Mouse (Mus musculus): ENCODE measurements around the gene Chkb. TPM values are rescaled to one million over a fixed set of nuclear protein-coding genes. Genes with fewer than 3 reads are reported as not detected.

The Chkb gene
- polyA plus RNA-seq, 1 experiment from 2014 or later, result 71.2 TPM

DNA sequence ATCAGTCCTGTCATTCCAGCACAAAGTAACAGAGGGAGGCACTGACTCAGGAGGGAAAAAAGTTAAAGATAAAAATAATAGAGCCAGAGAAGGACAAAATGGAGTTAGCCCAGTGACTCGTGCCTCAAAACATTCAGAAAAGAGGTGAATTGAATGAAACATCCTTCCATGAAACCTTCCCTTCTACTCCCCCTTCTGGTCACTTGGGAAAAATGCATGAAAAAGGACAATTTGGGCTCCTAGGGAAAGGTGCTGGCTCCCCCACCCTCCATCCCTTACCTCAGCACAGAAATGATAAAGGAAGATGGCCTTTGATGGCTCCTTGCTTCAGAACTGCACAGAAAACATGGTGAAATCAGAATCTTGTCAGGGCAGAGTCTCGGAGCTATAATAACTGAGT, 38.9 kb upstream of the Chkb start:
- peak; percentile 51 for DNase-seq (ENCODE audit: low spot score)
- H3K4me3 ChIP-seq (ENCODE audit: low read depth, low read length), result no peak overlapping the region
- no peak overlapping the region for H3K9ac ChIP-seq (replicated peaks; ENCODE audit: low read depth)
- H3K9me3 ChIP-seq (ENCODE audit: low read length), result no peaks in the 10 kb centered on the region
- no peaks in the 10 kb centered on the region for H3K36me3 ChIP-seq (ENCODE audit: insufficient read depth, low read length)
- H3K4me2 ChIP-seq (replicated peaks; ENCODE audit: low read depth, low read length), result no peak overlapping the region
- no peak for TF ChIP-seq EP300 (IDR thresholded peaks at IDR 0.05)
- TF ChIP-seq CTCF (IDR thresholded peaks at IDR 0.05), result peak; percentile 77
- H3K27me3 ChIP-seq (replicated peaks; ENCODE audit: insufficient read depth, low read length), result no peaks in the 10 kb centered on the region
- no peak overlapping the region for H3K27ac ChIP-seq (ENCODE audit: low read length)
- no peaks in the 10 kb centered on the region for H3K4me1 ChIP-seq (ENCODE audit: insufficient read depth, low read depth, low read length)
- ATAC-seq, result no peak
- 20% methylated on average over 2 of the region's 2 CpGs for WGBS

DNA sequence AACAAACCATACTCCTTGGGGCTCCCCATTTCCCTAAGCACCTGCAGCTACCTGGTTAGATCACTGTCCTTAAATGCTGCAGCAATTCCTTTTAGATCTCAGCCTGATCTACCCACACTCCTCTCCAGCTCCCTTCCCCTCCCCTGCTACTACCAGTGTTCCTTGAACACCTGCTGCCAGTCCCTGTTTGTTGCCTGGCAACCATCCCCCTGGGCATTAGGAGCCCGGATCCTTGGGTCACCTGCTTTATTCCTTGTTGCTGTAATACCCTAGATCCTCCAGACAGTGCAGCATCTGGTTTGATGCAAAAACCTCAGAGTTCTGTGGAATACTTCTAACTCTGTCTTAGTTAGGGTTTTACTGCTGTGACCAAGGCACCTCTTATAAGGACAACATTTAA, 35.3 kb upstream of the Chkb start:
- 8% methylated on average over 1 of the region's 1 CpGs for WGBS
- no peak overlapping the region for H3K9ac ChIP-seq (replicated peaks; ENCODE audit: low read depth)
- TF ChIP-seq EP300 (IDR thresholded peaks at IDR 0.05), result no peak
- TF ChIP-seq CTCF (IDR thresholded peaks at IDR 0.05), result no peak
- H3K4me2 ChIP-seq (replicated peaks; ENCODE audit: low read depth, low read length), result no peak overlapping the region
- no peaks in the 10 kb centered on the region for H3K4me1 ChIP-seq (ENCODE audit: insufficient read depth, low read depth, low read length)
- no peak overlapping the region for H3K27ac ChIP-seq (ENCODE audit: low read length)
- no peak overlapping the region for H3K4me3 ChIP-seq (ENCODE audit: low read depth, low read length)
- H3K36me3 ChIP-seq (ENCODE audit: insufficient read depth, low read length), result no peaks in the 10 kb centered on the region
- H3K27me3 ChIP-seq (replicated peaks; ENCODE audit: insufficient read depth, low read length), result no peaks in the 10 kb centered on the region
- DNase-seq (ENCODE audit: low spot score) (no peak), ATAC-seq (no peak)
- no peaks in the 10 kb centered on the region for H3K9me3 ChIP-seq (ENCODE audit: low read length)

DNA sequence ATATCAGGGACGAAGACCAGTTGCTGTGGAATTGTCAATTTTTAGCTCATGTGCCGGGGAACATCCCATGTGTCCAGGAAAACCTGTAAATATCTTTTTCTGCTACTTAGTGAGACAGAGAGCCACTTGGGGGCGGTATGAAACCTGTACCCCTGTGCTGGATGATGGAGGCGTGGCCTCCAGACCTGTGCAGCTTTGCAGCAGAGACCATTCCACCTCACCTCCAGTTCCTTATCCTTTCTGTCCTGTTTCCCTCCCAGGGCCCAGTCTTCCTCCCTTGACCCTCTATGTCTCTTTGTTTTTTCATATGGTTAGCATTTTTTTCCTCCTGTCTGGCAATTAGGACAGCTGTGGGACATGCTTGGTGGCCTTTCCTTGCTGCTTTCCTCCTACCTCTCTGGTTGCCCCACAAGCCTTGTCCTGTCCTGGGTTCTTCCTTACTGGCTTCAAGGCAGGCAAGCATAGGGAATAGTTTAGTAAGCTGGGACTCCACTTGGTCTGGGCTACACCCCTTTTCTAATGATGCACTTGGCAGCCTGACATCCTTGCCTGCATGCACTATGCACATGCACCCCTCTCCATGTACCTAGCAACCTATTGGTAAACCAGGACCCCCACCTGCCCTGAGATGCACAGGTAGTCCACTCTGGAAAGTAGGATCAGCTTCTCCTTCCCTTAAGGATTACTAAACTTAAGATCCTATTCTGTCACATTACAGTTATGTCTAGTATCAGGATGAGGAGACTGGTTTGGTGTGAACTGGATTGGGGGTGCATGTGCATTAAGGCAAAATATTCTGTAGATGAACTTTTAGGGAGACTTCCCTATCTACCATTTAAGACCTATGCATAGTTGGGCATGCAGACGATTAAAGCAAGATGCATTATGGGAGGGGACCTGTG, 33.9 kb upstream of the Chkb start:
- Histone ChIP-seq H3K36me3 (ENCODE audit: insufficient read depth, low read length) (no peaks in the 10 kb centered on the region), H3K27ac (ENCODE audit: low read length) (no peak overlapping the region), H3K4me2 (replicated peaks; ENCODE audit: low read depth, low read length) (no peak overlapping the region), H3K9me3 (ENCODE audit: low read length) (no peaks in the 10 kb centered on the region), H3K9ac (replicated peaks; ENCODE audit: low read depth) (no peak overlapping the region), H3K4me3 (ENCODE audit: low read depth, low read length) (no peak overlapping the region), H3K27me3 (replicated peaks; ENCODE audit: insufficient read depth, low read length) (no peaks in the 10 kb centered on the region), H3K4me1 (ENCODE audit: insufficient read depth, low read depth, low read length) (no peaks in the 10 kb centered on the region)
- WGBS, result 39% methylated on average over 5 of the region's 5 CpGs
- no peak for DNase-seq (ENCODE audit: low spot score)
- TF ChIP-seq EP300 (IDR thresholded peaks at IDR 0.05) (no peak), CTCF (IDR thresholded peaks at IDR 0.05) (peak; percentile 50)
- ATAC-seq, result no peak

DNA sequence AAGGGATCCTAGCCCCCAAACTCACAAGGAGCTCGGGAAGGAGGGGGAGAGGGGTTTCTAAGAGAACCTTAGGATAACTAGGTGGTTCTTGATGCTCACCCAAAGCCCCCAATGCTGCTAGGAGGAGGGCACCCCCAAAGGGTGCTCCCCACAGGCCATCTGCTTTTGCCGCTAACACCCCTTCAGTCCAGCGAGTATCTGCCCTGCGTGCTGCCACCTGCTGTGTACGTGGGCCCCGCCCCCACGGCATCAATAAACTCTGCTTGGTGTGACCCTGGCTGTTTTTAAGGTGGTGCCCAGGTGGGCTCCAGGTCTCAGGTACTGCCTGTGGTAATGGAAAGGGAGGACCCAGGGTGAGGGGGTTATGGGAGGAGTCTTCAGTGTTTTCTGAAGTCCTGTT, 32.5 kb upstream of the Chkb start:
- TF ChIP-seq EP300 (IDR thresholded peaks at IDR 0.05), result no peak
- no peak for TF ChIP-seq CTCF (IDR thresholded peaks at IDR 0.05)
- DNase-seq (ENCODE audit: low spot score) (no peak), ATAC-seq (no peak)
- Histone ChIP-seq H3K27ac (ENCODE audit: low read length) (no peak overlapping the region), H3K4me3 (ENCODE audit: low read depth, low read length) (no peak overlapping the region), H3K4me1 (ENCODE audit: insufficient read depth, low read depth, low read length) (no peaks in the 10 kb centered on the region), H3K36me3 (ENCODE audit: insufficient read depth, low read length) (no peaks in the 10 kb centered on the region), H3K9me3 (ENCODE audit: low read length) (no peaks in the 10 kb centered on the region), H3K27me3 (replicated peaks; ENCODE audit: insufficient read depth, low read length) (no peaks in the 10 kb centered on the region), H3K9ac (replicated peaks; ENCODE audit: low read depth) (no peak overlapping the region), H3K4me2 (replicated peaks; ENCODE audit: low read depth, low read length) (no peak overlapping the region)
- 52% methylated on average over 7 of the region's 7 CpGs for WGBS

DNA sequence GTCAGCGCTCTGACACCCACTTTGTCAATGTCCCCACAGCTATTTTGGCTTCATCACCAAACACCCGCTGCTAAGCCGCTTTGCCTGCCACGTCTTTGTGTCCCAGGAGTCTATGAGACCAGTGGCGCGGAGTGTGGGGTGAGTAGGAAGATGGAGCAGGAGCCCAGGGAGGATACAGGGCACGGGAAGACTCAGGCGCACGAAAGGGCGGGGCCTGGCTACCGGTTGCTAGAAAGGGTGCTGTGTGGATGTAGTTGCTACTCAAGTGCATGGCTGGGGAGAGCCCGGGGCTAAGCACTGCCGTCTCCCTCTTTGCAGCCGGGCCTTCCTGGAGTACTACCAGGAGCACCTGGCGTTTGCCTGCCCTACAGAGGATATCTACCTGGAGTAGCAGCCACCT, 31.6 kb upstream of the Chkb start:
- no peaks in the 10 kb centered on the region for H3K9me3 ChIP-seq (ENCODE audit: low read length)
- H3K27ac ChIP-seq (ENCODE audit: low read length), result no peak overlapping the region
- H3K9ac ChIP-seq (replicated peaks; ENCODE audit: low read depth), result no peak overlapping the region
- no peaks in the 10 kb centered on the region for H3K4me1 ChIP-seq (ENCODE audit: insufficient read depth, low read depth, low read length)
- H3K4me2 ChIP-seq (replicated peaks; ENCODE audit: low read depth, low read length), result no peak overlapping the region
- ATAC-seq (no peak), DNase-seq (ENCODE audit: low spot score) (no peak)
- no peak overlapping the region for H3K4me3 ChIP-seq (ENCODE audit: low read depth, low read length)
- no peaks in the 10 kb centered on the region for H3K27me3 ChIP-seq (replicated peaks; ENCODE audit: insufficient read depth, low read length)
- 52% methylated on average over 15 of the region's 15 CpGs for WGBS
- H3K36me3 ChIP-seq (ENCODE audit: insufficient read depth, low read length), result no peaks in the 10 kb centered on the region
- TF ChIP-seq CTCF (IDR thresholded peaks at IDR 0.05) (no peak), EP300 (IDR thresholded peaks at IDR 0.05) (no peak)

DNA sequence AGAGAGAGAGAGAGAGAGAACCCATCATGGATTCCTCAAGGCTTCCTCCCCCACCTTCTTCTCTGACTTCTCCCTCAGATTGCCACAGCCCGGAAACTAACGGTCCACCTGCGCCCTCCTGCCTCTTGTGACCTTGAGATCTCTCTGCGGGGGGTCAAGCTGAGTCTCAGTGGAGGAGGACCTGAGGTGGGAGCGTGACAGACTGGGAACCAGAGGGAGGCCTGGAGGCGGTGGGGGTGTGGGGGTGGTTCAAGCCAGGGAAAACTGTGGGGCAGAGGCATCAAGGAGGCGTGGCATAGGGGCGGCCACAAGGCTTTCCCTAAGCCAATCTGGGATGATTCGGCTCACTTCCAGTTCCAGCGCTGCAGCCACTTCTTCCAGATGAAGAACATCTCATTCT, 30.6 kb upstream of the Chkb start:
- H3K4me2 ChIP-seq (replicated peaks; ENCODE audit: low read depth, low read length), result no peak overlapping the region
- H3K4me1 ChIP-seq (ENCODE audit: insufficient read depth, low read depth, low read length), result no peaks in the 10 kb centered on the region
- no peaks in the 10 kb centered on the region for H3K9me3 ChIP-seq (ENCODE audit: low read length)
- H3K36me3 ChIP-seq (ENCODE audit: insufficient read depth, low read length), result no peaks in the 10 kb centered on the region
- WGBS, result 57% methylated on average over 10 of the region's 10 CpGs
- H3K9ac ChIP-seq (replicated peaks; ENCODE audit: low read depth), result no peak overlapping the region
- no peak overlapping the region for H3K27ac ChIP-seq (ENCODE audit: low read length)
- no peak for ATAC-seq
- TF ChIP-seq EP300 (IDR thresholded peaks at IDR 0.05) (no peak), CTCF (IDR thresholded peaks at IDR 0.05) (no peak)
- no peak for DNase-seq (ENCODE audit: low spot score)
- H3K27me3 ChIP-seq (replicated peaks; ENCODE audit: insufficient read depth, low read length), result no peaks in the 10 kb centered on the region
- no peak overlapping the region for H3K4me3 ChIP-seq (ENCODE audit: low read depth, low read length)

Data from lung, postnatal 0 days (tissue).